17 mouse cellular contexts compared by ENCODE assay signal in genomic region chr14:87393096-87393495, GRCm38 (mm10). TPM values are rescaled to one million over a fixed set of nuclear protein-coding genes. Genes with fewer than 3 reads are reported as not detected.
DNase-seq lines count a peak whose midpoint lies in the region; TF ChIP-seq lines count a peak whose summit lies in the region.
"Had no signal": no experiment of that assay in that cellular context is flagged by ENCODE, and none has a peak within 500 bp of the region (broad histone marks: within the 10 kb centered on the region; RNA-seq: fewer than 3 reads in every experiment).

No protein-coding gene starts in this region.

- TF ChIP-seq POLR2A in thymus, adult 2 months (IDR thresholded peaks at IDR 0.05; ENCODE audit: control insufficient read depth, extremely low read depth, insufficient read depth, low read length, poor library complexity) = no peak

- H3K4me1 ChIP-seq in thymus, adult 2 months (replicated peaks; ENCODE audit: control insufficient read depth, insufficient read depth, low read length) = no peaks in the 10 kb centered on the region
- H3K4me1 ChIP-seq: embryonic facial prominence, embryonic 10.5 days; embryonic facial prominence, embryonic 12.5 days; forebrain, embryonic 13.5 days; forebrain, embryonic 15.5 days had no signal

- no peaks in the 10 kb centered on the region for H3K36me3 ChIP-seq in thymus, adult 2 months (ENCODE audit: control insufficient read depth, insufficient read depth, low read length)
- H3K36me3 ChIP-seq: embryonic facial prominence, embryonic 10.5 days; embryonic facial prominence, embryonic 12.5 days; forebrain, embryonic 15.5 days had no signal

- WGBS in thymus, adult 2 months = over 99% methylated on average over 3 of the region's 3 CpGs

- no peak overlapping the region for H3K27ac ChIP-seq in thymus, adult 2 months (ENCODE audit: control insufficient read depth, insufficient read depth, low read length)
- H3K27ac ChIP-seq: embryonic facial prominence, embryonic 10.5 days; embryonic facial prominence, embryonic 12.5 days; forebrain, embryonic 13.5 days; forebrain, embryonic 15.5 days had no signal

- TF ChIP-seq CTCF in thymus, adult 2 months (IDR thresholded peaks at IDR 0.05; ENCODE audit: borderline replicate concordance, control insufficient read depth, extremely low read depth, insufficient read depth, low read length, poor library complexity) = no peak

- DNase-seq in ES-CJ7 (ENCODE audit: low read depth, low spot score) (peak; percentile 94), WW6 (ENCODE audit: low read depth, low spot score) (peak; percentile 26)
- no peak for DNase-seq in cerebellum, adult 18-20 months
- no peak for DNase-seq in kidney, postnatal 4 days
- no peak for DNase-seq in thymus, adult 2 months
- DNase-seq: adrenal gland, adult 8-10 months; adrenal gland, postnatal 14 days; adrenal gland, postnatal 36 days; cerebellum, adult 11-12 months; cerebellum, adult 8-10 months; cerebellum, postnatal 10 days; cerebellum, postnatal 25 days; forebrain, postnatal 0 days had no signal

- H3K4me3 ChIP-seq in thymus, adult 2 months (ENCODE audit: control insufficient read depth, insufficient read depth, low read length) = no peak overlapping the region
- H3K4me3 ChIP-seq: embryonic facial prominence, embryonic 10.5 days; embryonic facial prominence, embryonic 12.5 days; forebrain, embryonic 13.5 days; forebrain, embryonic 15.5 days had no signal

- H3K27me3 ChIP-seq in thymus, adult 2 months (ENCODE audit: control insufficient read depth, insufficient read depth, low read length) = no peaks in the 10 kb centered on the region
- H3K27me3 ChIP-seq: embryonic facial prominence, embryonic 12.5 days; forebrain, embryonic 13.5 days; forebrain, embryonic 15.5 days had no signal

RNA-seq across cellular contexts. Expression of gene Tdrd3, which starts 23.3 kb away (rescaled TPM):
- polyA plus RNA-seq in thymus, adult 2 months (2012; rRNA removed) = 1.9 and 2.5 TPM in 2 replicates

Comparison
In these comparisons a context has a peak if more than half of its experiments do, and no peak if none do; other contexts are left out.
1. DNase-seq: peak in ES-CJ7 (single experiment) and WW6 (single experiment); none in cerebellum, adult 18-20 months (0 of 2), kidney, postnatal 4 days (0 of 2) and thymus, adult 2 months (single experiment).